Comparison of ENCODE assay signal across 9 mouse cellular contexts in the genomic region with DNA sequence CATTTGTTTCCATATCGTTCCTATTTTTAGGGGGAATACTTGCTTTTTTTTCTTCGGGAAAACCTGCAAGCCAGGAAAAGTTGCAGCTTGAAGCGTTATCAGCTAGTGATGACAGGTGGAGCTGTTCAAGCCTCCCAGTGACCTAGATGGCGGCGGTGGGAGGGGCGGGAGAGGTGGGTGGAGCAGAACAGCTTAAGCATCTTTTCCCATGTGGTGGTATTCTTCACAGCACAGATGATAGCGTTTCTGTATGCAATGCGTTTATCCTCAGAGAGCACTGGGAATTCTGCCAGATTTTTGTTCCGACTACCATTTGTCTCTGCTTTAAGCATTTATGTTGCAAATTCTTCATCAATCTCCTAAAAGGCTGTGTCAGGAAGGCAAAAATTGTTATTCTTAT.
A peak's percentile ranks its signal among the peaks of the same experiment; 100 is the strongest.
DNase-seq lines count a peak whose midpoint lies in the region; ATAC-seq lines count a peak whose summit lies in the region.
"Had no signal": no experiment of that assay in that cellular context is flagged by ENCODE, and none has a peak within 500 bp of the region (broad histone marks: within the 10 kb centered on the region; RNA-seq: fewer than 3 reads in every experiment).

No protein-coding gene starts in this region.

- peak overlapping the region; percentile 11 for H3K4me3 ChIP-seq in lung, embryonic 15.5 days
- H3K4me3 ChIP-seq in heart, embryonic 11.5 days (ENCODE audit: low read depth, low read length), result no peak overlapping the region
- H3K4me3 ChIP-seq in neural tube, embryonic 12.5 days, result no peak overlapping the region
- H3K4me3 ChIP-seq: liver, embryonic 13.5 days had no signal

- peaks cover 14% of the 10 kb centered on the region for H3K4me1 ChIP-seq in lung, embryonic 15.5 days
- peaks cover 14% of the 10 kb centered on the region for H3K4me1 ChIP-seq in heart, embryonic 11.5 days (ENCODE audit: control insufficient read depth, insufficient read depth, low read length)
- no peaks in the 10 kb centered on the region for H3K4me1 ChIP-seq in neural tube, embryonic 12.5 days
- H3K4me1 ChIP-seq: liver, embryonic 13.5 days had no signal

- H3K9ac ChIP-seq in lung, embryonic 15.5 days, result no peak overlapping the region
- no peak overlapping the region for H3K9ac ChIP-seq in heart, embryonic 11.5 days (ENCODE audit: low read depth, low read length)
- H3K9ac ChIP-seq in neural tube, embryonic 12.5 days, result no peak overlapping the region
- H3K9ac ChIP-seq: liver, embryonic 13.5 days had no signal

- H3K4me2 ChIP-seq in lung, embryonic 15.5 days, result peak overlapping the region; percentile 47
- H3K4me2 ChIP-seq in heart, embryonic 11.5 days, result peak overlapping the region; percentile 57
- H3K4me2 ChIP-seq in neural tube, embryonic 12.5 days (replicated peaks), result no peak overlapping the region
- H3K4me2 ChIP-seq: liver, embryonic 13.5 days had no signal

- ATAC-seq in lung, embryonic 15.5 days (ENCODE audit: borderline replicate concordance, extremely low read depth, low FRiP score, low TSS enrichment), result peak; percentile 81; the same call in 1 of the 2 replicates
- peak; percentile 86 for ATAC-seq in heart, embryonic 11.5 days (replicated peaks; ENCODE audit: insufficient number of reproducible peaks, low FRiP score, low TSS enrichment)
- ATAC-seq in neural tube, embryonic 12.5 days (ENCODE audit: low FRiP score, low read depth), result 0 out of 2 replicates have a peak, but pooled peaks have one; percentile 53
- ATAC-seq in megakaryocyte progenitor cell, adult 5-6 weeks (replicated peaks; ENCODE audit: poor library complexity), result no peak

- no peaks in the 10 kb centered on the region for H3K36me3 ChIP-seq in lung, embryonic 15.5 days
- no peaks in the 10 kb centered on the region for H3K36me3 ChIP-seq in heart, embryonic 11.5 days (ENCODE audit: control insufficient read depth, insufficient read depth, low read length)
- no peaks in the 10 kb centered on the region for H3K36me3 ChIP-seq in neural tube, embryonic 12.5 days
- H3K36me3 ChIP-seq: liver, embryonic 13.5 days had no signal

- no peak for DNase-seq in lung, postnatal 25 days (ENCODE audit: low spot score)
- peak; percentile 49 to 54 for DNase-seq in cerebellum, postnatal 36 days
- peak; percentile 86 for DNase-seq in layer of hippocampus, adult 9-10 months (ENCODE audit: low spot score)
- no peak for DNase-seq in spleen, adult 18-20 months
- DNase-seq: liver, embryonic 13.5 days had no signal

- H3K27ac ChIP-seq in lung, embryonic 15.5 days, result no peak overlapping the region
- H3K27ac ChIP-seq in heart, embryonic 11.5 days (ENCODE audit: low read depth, low read length), result peak overlapping the region; percentile 83
- H3K27ac ChIP-seq in neural tube, embryonic 12.5 days, result no peak overlapping the region
- H3K27ac ChIP-seq: liver, embryonic 13.5 days had no signal

- 10% methylated on average over 9 of the region's 9 CpGs for WGBS in lung, embryonic 15.5 days
- 5% methylated on average over 9 of the region's 9 CpGs for whole genome bisulfite sequencing in heart, embryonic 11.5 days (ENCODE audit: insufficient replicate concordance)
- WGBS in neural tube, embryonic 12.5 days, result 46% methylated on average over 9 of the region's 9 CpGs

- H3K9me3 ChIP-seq in lung, embryonic 15.5 days, result no peaks in the 10 kb centered on the region
- 0 out of 2 replicates have a peak, but pooled peaks cover 3% of the 10 kb centered on the region for H3K9me3 ChIP-seq in heart, embryonic 11.5 days (replicated peaks; ENCODE audit: control insufficient read depth, low read length)
- H3K9me3 ChIP-seq in neural tube, embryonic 12.5 days, result no peaks in the 10 kb centered on the region
- H3K9me3 ChIP-seq: liver, embryonic 13.5 days had no signal

- no peaks in the 10 kb centered on the region for H3K27me3 ChIP-seq in lung, embryonic 15.5 days
- H3K27me3 ChIP-seq in heart, embryonic 11.5 days (ENCODE audit: control insufficient read depth, insufficient read depth, low read length), result no peaks in the 10 kb centered on the region
- H3K27me3 ChIP-seq in neural tube, embryonic 12.5 days (replicated peaks), result no peaks in the 10 kb centered on the region
- H3K27me3 ChIP-seq: liver, embryonic 13.5 days had no signal

Comparison
In these comparisons a context has a peak if more than half of its experiments do, and no peak if none do; other contexts are left out.
1. DNase-seq: peak in cerebellum, postnatal 36 days (2 of 2) and layer of hippocampus, adult 9-10 months (single experiment); none in lung, postnatal 25 days (single experiment) and spleen, adult 18-20 months (0 of 2).